Comparison of ENCODE assay signal across 21 mouse cellular contexts in the genomic region with DNA sequence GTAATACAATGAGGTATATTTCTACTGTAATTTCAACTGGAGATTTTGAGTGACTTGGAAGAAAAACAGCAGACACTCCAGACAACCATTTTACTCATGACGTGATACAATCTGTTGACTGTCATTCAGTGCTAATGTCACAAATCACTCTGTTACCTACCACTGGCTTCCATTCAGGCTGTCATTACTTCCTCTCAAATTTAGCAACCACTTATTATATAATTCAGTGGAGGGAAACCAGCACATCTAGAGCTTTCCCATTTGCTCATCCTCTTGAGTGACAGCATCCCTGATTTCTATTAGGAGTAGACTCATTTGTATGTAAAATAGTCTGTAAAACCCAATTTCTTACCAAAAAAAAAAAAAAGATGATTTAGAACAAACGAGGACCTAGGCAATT.
"Had no signal": no experiment of that assay in that cellular context is flagged by ENCODE, and none has a peak within 500 bp of the region (broad histone marks: within the 10 kb centered on the region; RNA-seq: fewer than 3 reads in every experiment).

No protein-coding gene starts in this region.

- H3K4me3 ChIP-seq: limb, embryonic 12.5 days; limb, embryonic 15.5 days; liver, embryonic 15.5 days; lung, embryonic 15.5 days; midbrain, embryonic 12.5 days; midbrain, embryonic 15.5 days; myocyte; neural tube, embryonic 13.5 days had no signal

- H3K36me3 ChIP-seq: limb, embryonic 12.5 days; limb, embryonic 15.5 days; liver, embryonic 15.5 days; lung, embryonic 15.5 days; midbrain, embryonic 12.5 days; midbrain, embryonic 15.5 days; neural tube, embryonic 13.5 days had no signal

- ATAC-seq: midbrain, embryonic 15.5 days had no signal

- H3K4me1 ChIP-seq: limb, embryonic 12.5 days; limb, embryonic 15.5 days; liver, embryonic 15.5 days; lung, embryonic 15.5 days; midbrain, embryonic 12.5 days; midbrain, embryonic 15.5 days; neural tube, embryonic 13.5 days had no signal

- H3K27ac ChIP-seq: limb, embryonic 12.5 days; limb, embryonic 15.5 days; liver, embryonic 15.5 days; lung, embryonic 15.5 days; midbrain, embryonic 12.5 days; midbrain, embryonic 15.5 days; neural tube, embryonic 13.5 days had no signal

- H3K27me3 ChIP-seq: limb, embryonic 12.5 days; limb, embryonic 15.5 days; liver, embryonic 15.5 days; lung, embryonic 15.5 days; midbrain, embryonic 12.5 days; midbrain, embryonic 15.5 days; neural tube, embryonic 13.5 days had no signal

- H3K9ac ChIP-seq: limb, embryonic 12.5 days; limb, embryonic 15.5 days; liver, embryonic 15.5 days; lung, embryonic 15.5 days; midbrain, embryonic 12.5 days; midbrain, embryonic 15.5 days; neural tube, embryonic 13.5 days had no signal

- H3K9me3 ChIP-seq: limb, embryonic 12.5 days; limb, embryonic 15.5 days; liver, embryonic 15.5 days; lung, embryonic 15.5 days; midbrain, embryonic 12.5 days; midbrain, embryonic 15.5 days; neural tube, embryonic 13.5 days had no signal

- DNase-seq: kidney, adult 9 months; kidney, postnatal 14 days; kidney, postnatal 4 days; left cerebral cortex, postnatal 4 days; lung, adult 18-20 months; lung, postnatal 10 days; lung, postnatal 36 days; retina, postnatal 1 day; right cerebral cortex, postnatal 25 days; spleen, adult 18-20 months; thymus, adult 18-20 months; thymus, postnatal 36 days had no signal

- H3K4me2 ChIP-seq: limb, embryonic 12.5 days; limb, embryonic 15.5 days; liver, embryonic 11.5 days; liver, embryonic 15.5 days; lung, embryonic 15.5 days; midbrain, embryonic 12.5 days; midbrain, embryonic 15.5 days; neural tube, embryonic 13.5 days had no signal
